Mouse (Mus musculus) olfactory bulb, adult 2 months (tissue): ENCODE data around the gene Lzts2.

Experiments used
- CTCF ChIP-seq: fragments of 200-500 bp; IDR thresholded peaks from 2 replicates; pipeline ENCODE4 v1.5.1; 2012; ENCODE audit warnings: low read depth, mild to moderate bottlenecking, low read length, moderate library complexity; ENCODE audit not compliant: insufficient read depth
- POLR2A ChIP-seq: fragments of 200-500 bp; IDR thresholded peaks from 2 replicates; pipeline ENCODE4 v1.6.1; 2012; ENCODE audit warnings: mild to moderate bottlenecking, low read depth, low read length, moderate library complexity; ENCODE audit not compliant: insufficient read depth

DNA sequence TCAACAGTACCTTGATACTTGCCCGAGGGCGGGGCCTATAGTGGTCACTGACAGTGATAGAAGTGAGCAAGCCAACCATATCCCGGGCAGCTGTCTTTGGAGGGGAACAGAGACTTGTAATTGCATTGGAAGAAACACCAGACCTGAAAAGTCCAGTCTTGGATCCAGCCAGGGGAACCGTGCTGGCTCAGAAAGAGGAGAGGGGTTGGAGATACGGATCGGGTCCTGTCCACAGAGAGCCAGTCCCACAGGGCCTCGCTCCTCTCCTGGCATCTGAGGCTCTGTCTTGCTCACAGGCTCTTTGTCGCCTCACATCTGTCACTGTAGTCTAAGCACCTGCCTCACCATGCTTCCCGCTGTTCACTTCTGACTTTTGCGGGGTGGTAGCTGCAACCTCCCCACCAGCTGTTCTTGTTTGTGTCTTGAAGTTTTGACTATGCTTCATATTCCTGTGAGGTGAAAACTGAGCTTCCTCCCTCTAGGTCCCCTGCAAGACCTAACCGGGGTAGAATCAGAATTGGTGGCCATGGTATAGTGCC lies 30.2 kb downstream of the Lzts2 start:
- TF ChIP-seq CTCF (no peak), POLR2A (no peak)
